Mouse (Mus musculus): ENCODE data around the gene Mtrr. TPM values are rescaled to one million over a fixed set of nuclear protein-coding genes. Genes with fewer than 3 reads are reported as not detected.

Mtrr gene
- polyA plus RNA-seq, 1 experiment from 2014 or later, result 19.2 TPM

Other genes with a start within 250 kb of the Mtrr start
- gene Fastkd3, start 85 bp upstream of the Mtrr start, polyA plus RNA-seq (2014; fragmentation: Nextera tagmentation; extraction: Ambion mirVana), result 34.8 and 37.3 TPM in 2 replicates
- 0.32 and 0.50 TPM in 2 replicates for gene 1700001L19Rik, start 15.3 kb upstream of the Mtrr start, polyA plus RNA-seq (2014; fragmentation: Nextera tagmentation; extraction: Ambion mirVana)

All from intestine, embryonic 14.5 days (tissue).